Mouse (Mus musculus) thymus, postnatal 0 days (tissue): ENCODE data around the gene Mbnl2. TPM values are rescaled to one million over a fixed set of nuclear protein-coding genes. Genes with fewer than 3 reads are reported as not detected.
A peak's percentile ranks its signal among the peaks of the same experiment; 100 is the strongest.

Experiments used
- DNase-seq: peaks from one replicate; pipeline ENCODE4 v3.0.0-alpha.2; 2015; ENCODE audit warnings: low spot score
- polyA plus RNA-seq: library from polyadenylated mRNA; unstranded; fragments of >200 nt; fragmentation: Nextera tagmentation; extraction: Ambion mirVana; gene quantifications from 2 replicates; pipeline ENCODE4 v1.2.1, GENCODE M21; 2015

Mbnl2 gene
- polyA plus RNA-seq, 1 experiment from 2014 or later: 91.2 TPM

DNA sequence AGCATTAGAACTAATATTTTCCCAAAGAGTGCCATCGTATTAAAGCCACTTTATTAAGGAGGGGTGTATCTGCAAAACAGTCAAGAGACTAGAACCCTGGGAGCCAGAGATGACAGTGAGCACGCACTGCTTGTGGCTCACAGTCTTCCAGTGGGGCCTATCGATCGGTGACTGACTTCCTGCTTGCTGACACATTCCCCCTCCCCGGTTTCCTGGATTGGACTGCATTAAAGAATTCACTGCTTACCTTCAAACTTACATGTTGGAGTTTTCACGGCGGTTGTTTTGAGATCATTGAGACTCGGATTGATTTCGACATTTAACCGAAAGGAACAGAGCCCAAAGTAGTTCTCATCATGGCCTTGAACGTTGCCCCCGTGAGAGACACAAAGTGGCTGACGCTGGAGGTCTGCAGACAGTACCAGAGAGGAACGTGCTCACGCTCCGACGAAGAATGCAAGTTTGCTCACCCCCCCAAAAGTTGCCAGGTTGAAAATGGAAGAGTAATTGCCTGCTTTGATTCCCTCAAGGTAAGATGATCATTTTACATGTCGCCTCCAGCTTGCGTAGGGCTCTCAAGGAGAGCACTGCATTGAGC lies 49.5 kb downstream of the Mbnl2 start:
- no peak for DNase-seq

DNA sequence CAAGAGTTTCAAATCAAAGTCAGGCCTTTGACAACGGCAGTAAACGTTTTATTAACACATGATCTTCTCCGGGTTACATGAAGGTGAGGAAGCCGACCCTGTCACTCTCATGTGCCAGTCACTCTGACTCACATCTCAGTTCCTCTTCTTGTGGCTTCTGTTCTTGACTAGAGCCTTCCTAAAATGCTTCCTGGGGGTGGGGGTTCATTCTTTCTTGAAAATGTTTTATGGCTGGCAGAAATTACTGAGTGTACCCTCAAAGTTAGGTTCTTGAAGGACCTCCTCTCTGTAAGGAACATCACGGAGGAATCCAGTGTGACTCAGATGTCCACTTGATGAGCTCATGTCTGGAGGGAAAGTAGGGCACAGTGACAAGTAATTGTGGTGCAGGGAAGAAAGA lies 50.2 kb downstream of the Mbnl2 start:
- DNase-seq: peak; percentile 10

DNA sequence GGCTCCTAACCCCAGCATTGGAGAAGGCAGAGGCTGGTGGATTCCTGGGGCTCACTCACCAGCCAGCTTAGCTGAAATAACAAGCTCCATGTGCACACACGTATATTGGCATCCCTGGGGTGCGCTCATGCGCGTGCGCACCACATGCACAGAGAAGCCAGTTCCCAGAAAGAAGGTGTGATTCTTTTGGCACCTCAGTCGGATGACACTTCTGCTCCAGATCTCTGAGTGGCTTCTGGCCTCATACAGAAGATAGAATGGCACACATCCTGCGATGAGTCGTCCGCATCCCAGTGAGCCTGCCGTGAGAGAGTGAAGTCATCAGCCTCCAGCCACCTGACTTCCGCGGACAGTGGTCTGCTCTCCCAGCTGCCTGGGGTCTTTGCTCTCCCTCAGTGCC lies 55.0 kb downstream of the Mbnl2 start:
- no peak for DNase-seq

DNA sequence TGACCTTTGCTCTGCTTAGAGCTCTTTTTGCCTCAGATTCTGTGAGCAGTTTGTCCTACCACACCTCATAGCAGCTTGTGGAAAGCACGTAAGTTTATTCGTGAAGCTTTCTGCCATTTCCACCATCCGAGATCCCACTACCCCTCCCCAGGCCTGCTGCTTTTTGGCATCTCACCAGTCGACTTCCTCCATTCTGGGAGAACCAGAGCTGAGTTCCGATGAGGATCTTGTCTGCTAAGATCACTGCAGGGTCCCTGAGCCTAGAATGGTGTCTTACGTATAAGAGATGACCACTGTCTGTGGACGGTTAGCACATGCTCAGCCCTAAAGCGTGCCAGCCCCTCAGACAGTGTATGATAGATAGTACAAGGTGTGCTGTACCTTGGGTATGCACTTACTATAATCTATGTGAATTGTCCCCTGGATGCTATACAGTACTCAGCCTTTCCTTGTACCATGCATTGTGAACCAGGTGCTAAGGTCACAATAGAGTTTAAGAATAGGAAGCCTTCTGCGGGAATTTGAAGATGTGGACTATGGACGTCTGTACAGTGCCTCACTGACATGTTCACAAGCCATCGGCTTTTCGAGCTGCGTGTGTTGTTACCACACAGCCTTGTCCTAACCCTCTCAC lies 55.5 kb downstream of the Mbnl2 start:
- DNase-seq: no peak

DNA sequence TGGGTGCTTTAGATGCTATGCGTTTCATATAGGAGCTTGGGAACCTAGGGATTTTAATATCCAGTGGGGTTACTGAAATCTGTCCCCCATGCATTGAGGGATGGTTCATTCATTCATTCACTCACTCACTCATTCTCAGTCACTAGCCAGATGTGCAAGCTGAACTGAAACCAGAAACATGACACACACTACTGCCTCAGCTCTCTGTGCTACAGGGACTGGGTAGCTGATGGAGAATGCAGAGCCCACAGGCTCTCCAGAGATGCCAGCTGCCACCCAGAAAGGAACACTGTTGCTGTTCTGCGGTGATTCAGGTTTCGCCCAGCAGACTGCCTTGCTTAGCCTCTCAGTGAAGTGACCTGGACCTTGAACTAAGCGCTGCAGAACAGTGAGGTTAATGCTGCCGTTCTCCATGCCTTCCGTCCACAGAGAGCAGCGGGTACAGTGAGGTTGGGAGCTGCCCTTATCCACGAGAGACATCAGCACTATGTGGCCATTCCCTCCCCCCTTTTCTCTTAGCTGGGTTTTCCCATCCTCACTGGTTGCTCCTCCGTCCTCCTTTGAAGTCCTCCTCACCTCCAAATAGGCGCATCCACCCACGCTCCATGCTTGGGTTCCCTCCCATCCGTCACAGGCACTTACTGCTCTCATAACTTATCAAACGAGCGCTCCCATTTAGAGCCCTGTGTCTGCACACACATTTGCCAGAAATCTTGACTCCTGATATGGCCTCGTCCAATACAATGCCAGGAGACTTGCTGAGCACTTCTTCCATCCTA lies 58.2 kb downstream of the Mbnl2 start:
- no peak for DNase-seq

DNA sequence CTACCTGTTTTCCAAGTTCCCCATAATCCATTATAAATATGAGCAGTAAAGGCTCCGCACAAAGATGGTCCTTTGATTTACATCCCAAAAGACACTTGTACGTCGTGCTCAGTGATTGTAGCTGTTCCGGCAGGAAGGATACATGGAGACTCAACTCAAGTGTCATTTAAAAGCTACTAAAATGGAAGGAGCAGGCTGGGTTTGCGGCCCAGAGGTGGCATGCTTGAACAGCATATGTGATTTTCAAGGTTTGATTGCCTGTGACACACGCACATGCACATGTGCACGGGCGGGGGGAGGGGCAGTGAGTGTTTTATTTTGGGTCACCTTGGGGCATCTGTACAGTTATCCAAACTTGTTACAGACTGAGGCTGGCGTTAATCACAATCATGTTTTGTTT lies 59.9 kb downstream of the Mbnl2 start:
- DNase-seq: no peak

DNA sequence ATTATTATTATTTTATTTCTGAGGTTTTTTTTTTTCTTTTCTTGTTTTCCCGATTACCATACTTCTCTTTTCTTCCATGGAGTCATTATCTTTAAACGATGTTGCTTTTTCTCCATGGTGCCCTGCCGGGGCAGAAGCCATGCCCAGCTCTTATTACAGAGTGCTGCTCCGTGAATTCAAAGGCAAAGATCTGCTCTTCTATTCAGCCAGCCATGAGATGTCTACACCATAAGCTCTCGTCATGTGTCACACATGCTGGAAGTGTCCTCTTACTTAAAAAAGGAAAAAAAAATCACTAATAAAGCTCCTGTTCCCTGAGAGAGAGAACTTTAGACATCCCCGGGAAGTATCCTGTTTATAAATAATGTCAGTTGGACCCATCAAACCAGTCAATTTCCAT lies 60.4 kb downstream of the Mbnl2 start:
- DNase-seq: no peak

DNA sequence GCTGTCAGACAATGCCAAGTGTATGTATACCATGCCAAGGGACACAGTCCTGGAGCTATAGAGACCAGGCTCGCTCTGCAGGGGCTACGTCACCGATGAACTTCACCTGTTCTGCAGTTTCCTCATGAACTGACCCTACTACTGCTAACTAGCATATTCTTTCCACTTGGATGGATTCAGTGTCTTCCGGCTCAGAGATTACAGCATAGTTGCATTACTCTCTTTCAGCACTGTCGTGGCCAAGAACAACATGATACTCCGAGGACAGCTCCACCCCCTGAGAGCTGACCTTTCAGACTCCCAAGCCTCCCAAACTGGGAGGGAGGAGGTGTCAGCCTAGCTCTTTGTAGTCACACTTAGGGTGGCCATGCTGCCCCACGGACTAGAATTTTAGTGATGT lies 60.9 kb downstream of the Mbnl2 start:
- DNase-seq: no peak

DNA sequence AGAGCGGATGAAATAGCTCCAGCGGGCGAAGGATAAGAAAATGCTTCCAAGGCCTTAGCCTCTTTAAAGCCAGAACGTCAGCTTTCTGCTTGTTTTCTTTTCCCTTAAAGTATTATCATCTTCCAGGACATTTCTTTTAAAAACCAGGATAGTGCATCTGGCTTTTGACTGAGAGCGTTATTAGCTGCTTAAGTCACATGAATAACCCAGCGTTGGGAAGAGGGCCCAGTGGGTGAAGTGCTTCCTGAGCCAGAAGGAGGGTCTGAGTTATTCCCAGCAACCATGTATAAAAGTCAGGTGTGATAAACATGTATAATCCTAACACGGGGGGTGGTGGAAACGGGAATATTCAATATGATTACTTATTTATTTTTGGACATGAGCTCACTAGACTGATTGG lies 61.4 kb downstream of the Mbnl2 start:
- DNase-seq: no peak

DNA sequence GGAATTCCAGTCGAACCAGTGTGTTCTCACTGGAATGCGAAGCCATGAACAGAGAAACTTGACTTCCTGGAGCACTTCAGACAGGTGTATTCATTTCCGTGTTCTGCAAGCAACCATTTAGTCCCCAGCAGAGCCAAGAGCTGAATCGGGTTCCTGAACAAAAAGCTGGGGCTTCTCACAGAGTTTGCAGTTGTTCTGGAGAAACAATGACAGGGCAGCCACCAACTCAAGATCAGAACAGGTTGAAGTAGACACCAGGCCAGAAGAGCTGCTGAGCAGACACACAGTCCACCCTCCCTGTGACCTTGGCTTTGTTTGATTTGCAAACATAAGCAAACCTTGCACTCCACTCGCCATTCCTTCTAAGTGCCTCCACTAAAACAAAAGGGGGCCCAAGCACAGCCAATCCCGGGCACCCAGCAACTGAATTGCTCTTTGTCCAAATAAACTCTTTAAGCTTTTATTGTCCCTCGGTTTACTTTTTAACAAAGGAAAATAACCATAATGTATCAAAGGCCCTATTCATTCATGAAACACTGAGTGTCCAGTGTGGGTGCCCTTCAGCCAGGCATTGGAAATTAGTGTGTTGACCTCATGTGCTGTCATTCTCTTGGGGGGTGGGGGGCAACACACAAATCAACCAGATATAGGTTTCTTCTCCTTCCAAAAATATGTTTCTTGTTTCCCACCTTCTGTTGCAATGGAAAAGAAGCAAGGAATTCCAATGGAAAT lies 62.4 kb downstream of the Mbnl2 start:
- no peak for DNase-seq

DNA sequence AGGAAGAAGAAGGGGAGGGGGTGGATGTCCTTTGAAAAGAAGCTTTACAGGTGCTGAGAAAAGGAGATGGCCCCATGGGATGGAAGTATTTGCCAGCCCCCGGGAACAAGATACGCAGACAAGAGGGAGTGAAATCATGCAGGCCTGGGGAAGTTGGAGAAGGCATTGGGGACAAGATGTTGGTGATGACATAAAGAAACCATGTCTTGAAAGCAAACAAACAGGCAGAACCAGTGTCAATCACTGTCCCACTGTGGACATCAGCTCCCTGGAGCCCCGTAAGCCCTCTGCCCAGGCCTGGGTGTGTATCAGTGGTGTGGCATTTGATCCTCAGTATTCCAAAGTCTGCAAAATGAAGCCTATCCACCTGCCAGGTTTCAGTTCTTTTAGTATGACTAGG lies 63.2 kb downstream of the Mbnl2 start:
- no peak for DNase-seq

DNA sequence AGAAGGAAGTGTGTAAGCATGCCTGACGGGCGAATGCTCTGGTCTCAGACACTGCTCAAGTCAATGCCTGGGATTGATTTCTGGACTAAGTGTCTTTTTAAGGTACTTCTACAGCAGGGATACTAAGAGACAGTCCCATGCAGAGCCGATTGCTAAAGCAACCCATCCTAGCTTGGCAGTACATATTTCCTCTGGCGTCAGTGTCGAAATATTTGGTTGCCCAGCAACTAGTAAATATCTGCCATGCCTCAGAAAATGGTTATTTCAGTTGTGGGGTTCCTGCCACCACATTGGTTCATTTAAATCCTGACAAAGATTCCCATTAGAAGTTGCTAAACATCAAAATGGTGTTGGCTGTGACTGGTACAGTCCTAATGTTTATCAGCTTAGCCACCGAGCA lies 66.4 kb downstream of the Mbnl2 start:
- no peak for DNase-seq

DNA sequence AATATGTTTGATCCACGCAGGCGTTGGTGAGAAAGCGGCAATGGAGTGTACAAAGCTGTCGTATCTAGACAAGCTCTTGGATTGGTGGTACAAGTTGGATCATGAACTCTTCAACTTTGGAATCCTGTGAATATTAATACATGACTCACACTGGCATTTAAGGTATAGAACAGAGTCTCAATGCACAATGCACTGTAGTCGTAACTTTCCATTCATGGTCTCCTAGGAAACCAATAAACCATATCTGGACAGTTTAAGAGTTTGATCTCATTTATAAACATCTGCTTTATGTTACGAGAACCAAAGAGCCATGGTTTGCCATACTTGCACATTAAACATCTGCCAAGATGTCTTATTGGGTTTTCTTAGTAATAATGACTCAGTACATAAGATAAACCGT lies 66.9 kb downstream of the Mbnl2 start:
- DNase-seq: no peak

DNA sequence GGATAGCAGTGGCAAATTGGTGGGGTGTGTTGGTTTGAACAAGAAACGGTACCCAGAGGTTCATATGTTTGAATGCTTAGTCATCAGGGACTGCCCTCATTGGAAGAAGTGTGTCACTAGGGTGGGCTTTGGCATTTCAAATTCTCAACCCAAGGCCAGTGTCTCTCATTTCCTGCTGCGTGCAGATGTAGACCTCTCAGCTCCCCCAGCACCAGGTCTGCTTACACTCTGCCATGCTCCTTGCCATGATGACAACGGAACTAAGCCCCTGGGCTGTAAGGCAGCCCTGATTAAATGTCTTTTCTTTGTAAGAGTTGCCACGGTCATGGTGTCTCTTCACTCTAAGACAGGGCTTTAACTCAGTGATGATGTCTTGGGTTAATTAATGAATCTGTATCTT lies 69.2 kb downstream of the Mbnl2 start:
- no peak for DNase-seq

DNA sequence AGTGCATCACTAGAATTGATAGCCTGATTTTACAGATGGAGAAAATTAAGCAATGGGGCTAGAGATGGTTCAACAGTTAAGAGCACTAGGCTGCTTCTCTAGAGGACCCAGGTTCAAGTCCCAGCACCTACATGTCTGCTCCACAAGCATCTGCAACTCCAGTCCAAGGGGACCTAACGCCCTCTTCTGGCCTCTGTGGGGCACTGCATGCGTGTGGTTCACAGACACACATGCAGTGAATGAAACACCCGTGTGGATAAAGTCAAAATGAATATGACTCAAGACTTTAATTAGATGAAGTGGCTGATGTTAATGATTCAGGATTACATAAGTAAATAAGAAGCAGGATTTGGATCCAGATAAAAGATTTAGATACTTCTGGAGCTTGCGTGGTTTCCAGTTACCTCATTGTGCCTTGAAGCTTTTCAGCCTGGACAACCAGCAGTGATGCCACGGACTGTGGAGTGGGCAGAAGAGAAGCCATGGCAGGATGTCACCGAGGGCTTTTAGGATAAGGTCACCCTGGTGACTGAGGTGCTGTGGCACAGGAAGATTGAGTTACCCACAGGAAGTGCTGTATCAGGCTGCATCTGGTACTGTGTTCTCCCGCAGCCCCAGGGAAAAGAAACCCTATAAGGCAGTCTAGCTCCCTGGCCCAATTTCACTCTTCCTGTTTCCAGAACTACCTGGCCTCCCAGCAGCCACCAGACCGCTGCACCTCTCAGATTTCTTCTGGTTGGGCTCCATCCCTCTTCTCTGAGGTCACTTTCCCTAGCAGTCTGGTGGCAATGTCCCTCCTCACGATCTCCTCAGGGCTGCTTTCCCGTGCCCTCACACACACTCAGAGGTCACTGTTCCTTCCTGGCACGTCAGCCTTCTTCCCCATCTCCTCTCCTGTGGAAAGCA lies 72.2 kb downstream of the Mbnl2 start:
- DNase-seq: peak; percentile 32

DNA sequence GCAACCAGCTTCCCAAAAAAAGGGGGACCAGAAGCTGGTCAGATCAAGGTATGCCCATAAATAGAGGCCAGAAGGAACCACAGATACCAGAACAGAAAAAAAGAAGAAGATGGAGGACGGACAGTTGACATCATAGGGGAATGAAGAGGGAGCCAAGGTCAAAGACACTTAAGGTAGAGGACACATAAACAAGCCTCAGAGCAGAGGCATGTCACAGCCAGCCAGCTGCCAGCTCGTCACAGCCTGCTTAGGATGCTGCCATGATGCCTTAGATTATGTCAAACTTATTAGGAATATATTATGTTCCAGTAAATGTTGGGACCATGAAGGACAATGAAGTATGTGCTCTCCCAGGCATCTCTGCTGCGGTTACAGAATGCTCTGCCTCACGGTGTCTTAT lies 73.9 kb downstream of the Mbnl2 start:
- no peak for DNase-seq

DNA sequence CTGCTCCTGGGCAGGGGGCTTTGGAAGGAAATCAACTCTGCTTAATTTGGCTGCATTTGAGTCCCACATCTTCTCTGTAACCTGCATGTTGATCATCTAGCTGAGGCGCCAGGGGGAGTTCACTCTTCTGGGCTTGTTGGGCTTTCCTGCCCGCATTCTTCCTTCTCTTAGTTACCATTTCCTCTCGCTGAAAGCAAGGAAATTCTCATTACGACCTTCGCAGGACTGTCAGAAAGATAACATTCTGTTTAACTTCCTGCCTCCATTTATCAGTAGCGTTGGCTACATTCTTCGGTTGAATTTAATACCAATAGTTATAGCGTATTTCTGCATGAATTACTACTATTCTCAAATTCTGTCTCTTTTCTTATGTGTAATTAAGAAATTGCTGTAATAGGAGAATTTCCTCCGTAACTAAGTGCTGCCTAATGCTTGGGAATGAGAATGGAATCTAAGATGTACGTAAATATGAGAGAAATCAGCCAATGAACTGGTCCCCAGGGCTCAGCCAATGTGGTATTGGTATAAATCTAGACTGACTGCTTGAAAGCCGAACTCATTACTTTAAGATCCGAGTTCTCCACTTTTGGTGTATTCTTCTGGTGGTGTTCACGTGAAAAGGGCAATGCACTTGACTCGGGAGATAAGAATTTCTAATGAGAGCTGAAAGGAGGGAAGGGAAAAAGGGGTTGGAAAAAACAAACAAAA lies 76.8 kb downstream of the Mbnl2 start:
- DNase-seq: no peak

DNA sequence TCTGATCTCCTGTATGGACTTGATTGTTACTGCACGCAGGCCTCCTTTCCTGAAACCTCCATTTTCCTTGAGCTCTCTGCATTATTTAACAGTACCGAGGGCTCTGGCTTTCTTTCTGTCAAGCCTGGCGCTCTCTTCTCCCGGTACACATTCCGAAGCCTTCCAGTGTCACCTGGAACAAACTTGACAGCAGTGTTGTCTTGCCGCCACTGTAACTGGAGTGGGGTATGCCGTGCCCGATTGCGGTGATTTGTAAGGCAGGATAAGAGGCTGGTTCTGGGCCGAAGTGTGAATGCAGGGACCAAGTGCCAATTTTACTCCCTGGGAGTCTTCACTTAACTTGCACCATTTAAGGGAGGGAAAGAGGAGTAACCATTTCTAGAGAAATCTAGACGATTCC lies 77.7 kb downstream of the Mbnl2 start:
- no peak for DNase-seq

DNA sequence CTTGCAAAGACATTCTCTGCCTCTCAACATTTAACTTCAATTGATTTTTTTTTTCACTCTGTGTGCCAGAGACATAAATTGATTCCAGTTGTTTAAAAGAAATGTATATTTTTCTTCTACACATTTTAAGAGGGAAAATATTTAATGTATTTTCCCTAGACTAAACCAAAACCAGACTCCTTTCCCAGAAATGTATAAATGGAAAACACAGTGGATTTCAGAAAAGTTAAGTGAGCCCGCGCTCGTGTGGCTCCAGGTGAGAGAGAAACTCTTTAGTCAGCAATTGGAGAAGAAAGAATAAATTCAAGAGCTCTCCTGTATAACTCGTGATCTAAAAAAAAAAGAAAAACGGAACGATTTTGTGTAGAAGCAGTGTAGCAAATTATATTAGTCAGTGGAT lies 79.1 kb downstream of the Mbnl2 start:
- DNase-seq: no peak

DNA sequence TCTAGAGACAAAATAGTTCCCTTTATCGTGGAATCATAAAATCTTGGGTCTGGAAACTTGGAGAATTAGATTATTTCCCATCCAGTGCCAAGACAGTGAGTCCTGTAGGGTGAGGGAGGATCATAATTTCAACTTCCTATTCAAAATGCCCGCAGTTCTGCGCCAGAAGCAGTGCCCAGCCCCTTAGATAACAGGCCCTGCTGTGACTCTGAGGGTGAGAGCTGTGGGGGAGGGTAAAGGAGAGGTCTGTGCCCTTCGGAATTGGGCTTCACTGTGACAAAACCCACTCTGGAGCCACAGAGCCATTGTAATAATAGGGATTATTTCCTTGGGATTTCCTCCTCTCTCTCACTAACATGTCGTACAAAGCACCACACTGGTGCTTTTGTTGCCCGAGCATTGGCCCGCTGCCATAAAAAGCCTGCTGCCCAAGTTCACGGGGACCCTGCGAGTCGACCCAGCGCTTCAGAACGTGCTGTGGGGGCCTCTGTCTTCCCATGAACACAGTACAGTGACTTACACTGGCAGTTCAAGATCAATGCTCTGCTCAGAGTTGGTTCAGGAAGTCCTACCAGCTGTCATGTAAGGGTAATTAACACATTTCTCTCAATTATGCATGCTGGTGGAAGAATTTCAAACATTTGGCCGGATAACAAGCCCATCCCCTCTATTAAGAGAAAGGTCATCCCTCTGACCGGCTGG lies 79.7 kb downstream of the Mbnl2 start:
- no peak for DNase-seq
